Mouse (Mus musculus): Measurements from ENCODE around the gene Cbln4. TPM values are rescaled to one million over a fixed set of nuclear protein-coding genes. Genes with fewer than 3 reads are reported as not detected.

Cbln4 gene
- not detected in 2 replicates for polyA plus RNA-seq (2012)

GRCm38 (mm10) chr2:172043235-172043610 is at the start of gene Cbln4:
Gene Cbln4, minus strand, starts transcription at chr2:172043466.
- TF ChIP-seq GATA1 (IDR thresholded peaks at IDR 0.05; ENCODE audit: low read length), result no peak

- no peak for TF ChIP-seq GATA1 (IDR thresholded peaks at IDR 0.05; ENCODE audit: low read length)
Measured at GRCm38 (mm10) chr2:172078596-172078995, 35.3 kb upstream of the Cbln4 start.

- TF ChIP-seq GATA1 (IDR thresholded peaks at IDR 0.05; ENCODE audit: low read length), result no peak
Measured at GRCm38 (mm10) chr2:172076295-172076694, 33.0 kb upstream of the Cbln4 start.

GRCm38 (mm10) chr2:172062876-172063275 is 19.6 kb upstream of the Cbln4 start:
- TF ChIP-seq GATA1 (IDR thresholded peaks at IDR 0.05; ENCODE audit: low read length), result no peak

- no peak for TF ChIP-seq GATA1 (IDR thresholded peaks at IDR 0.05; ENCODE audit: low read length)
Measured at GRCm38 (mm10) chr2:172059747-172060146, 16.5 kb upstream of the Cbln4 start.

- no peak for TF ChIP-seq GATA1 (IDR thresholded peaks at IDR 0.05; ENCODE audit: low read length)
Measured at GRCm38 (mm10) chr2:172058936-172059665, 15.8 kb upstream of the Cbln4 start.

- no peak for TF ChIP-seq GATA1 (IDR thresholded peaks at IDR 0.05; ENCODE audit: low read length)
Measured at GRCm38 (mm10) chr2:172046002-172046401, 2.7 kb upstream of the Cbln4 start.

- TF ChIP-seq GATA1 (IDR thresholded peaks at IDR 0.05; ENCODE audit: low read length), result no peak
Measured at GRCm38 (mm10) chr2:172042607-172043234, 545 bp downstream of the Cbln4 start.

GRCm38 (mm10) chr2:172042125-172042524 is 1.1 kb downstream of the Cbln4 start:
- no peak for TF ChIP-seq GATA1 (IDR thresholded peaks at IDR 0.05; ENCODE audit: low read length)

GRCm38 (mm10) chr2:172040859-172041258 is 2.4 kb downstream of the Cbln4 start:
- TF ChIP-seq GATA1 (IDR thresholded peaks at IDR 0.05; ENCODE audit: low read length), result no peak

- TF ChIP-seq GATA1 (IDR thresholded peaks at IDR 0.05; ENCODE audit: low read length), result no peak
Measured at GRCm38 (mm10) chr2:172039601-172040000, 3.7 kb downstream of the Cbln4 start.

GRCm38 (mm10) chr2:172034281-172034680 is 9.0 kb downstream of the Cbln4 start:
- no peak for TF ChIP-seq GATA1 (IDR thresholded peaks at IDR 0.05; ENCODE audit: low read length)

GRCm38 (mm10) chr2:172025459-172026130 is 17.7 kb downstream of the Cbln4 start:
- TF ChIP-seq GATA1 (IDR thresholded peaks at IDR 0.05; ENCODE audit: low read length), result no peak

- TF ChIP-seq GATA1 (IDR thresholded peaks at IDR 0.05; ENCODE audit: low read length), result no peak
Measured at GRCm38 (mm10) chr2:172006726-172007125, 36.5 kb downstream of the Cbln4 start.

GRCm38 (mm10) chr2:172005970-172006369 is 37.3 kb downstream of the Cbln4 start:
- no peak for TF ChIP-seq GATA1 (IDR thresholded peaks at IDR 0.05; ENCODE audit: low read length)
